Mouse (Mus musculus) left cerebral cortex, postnatal 10 days (tissue): ENCODE data around the gene Celsr2. TPM values are rescaled to one million over a fixed set of nuclear protein-coding genes. Genes with fewer than 3 reads are reported as not detected.

Experiments
- DNase-seq, 2 experiments: peaks; one replicate each; pipeline ENCODE4 v3.0.0; 2021 to 2022; ENCODE audit warnings: low spot score in 2 of 2, mixed read lengths in 1 of 2; ENCODE audit errors: extremely low spot score in 1 of 2
- intact Hi-C: fragments of 180-260 bp; cut with DNase I; formaldehyde crosslinking; loops from one replicate; pipeline ENCODE4 v1.15.1; 2025
- total RNA-seq, 2 experiments: library from RNA; stranded (reverse); gene quantifications; 2 replicates each; pipeline ENCODE4 v1.2.3; 2021

Gene Celsr2
- total RNA-seq, result 100 to 1,000 TPM; 168 to 169 TPM

DNA sequence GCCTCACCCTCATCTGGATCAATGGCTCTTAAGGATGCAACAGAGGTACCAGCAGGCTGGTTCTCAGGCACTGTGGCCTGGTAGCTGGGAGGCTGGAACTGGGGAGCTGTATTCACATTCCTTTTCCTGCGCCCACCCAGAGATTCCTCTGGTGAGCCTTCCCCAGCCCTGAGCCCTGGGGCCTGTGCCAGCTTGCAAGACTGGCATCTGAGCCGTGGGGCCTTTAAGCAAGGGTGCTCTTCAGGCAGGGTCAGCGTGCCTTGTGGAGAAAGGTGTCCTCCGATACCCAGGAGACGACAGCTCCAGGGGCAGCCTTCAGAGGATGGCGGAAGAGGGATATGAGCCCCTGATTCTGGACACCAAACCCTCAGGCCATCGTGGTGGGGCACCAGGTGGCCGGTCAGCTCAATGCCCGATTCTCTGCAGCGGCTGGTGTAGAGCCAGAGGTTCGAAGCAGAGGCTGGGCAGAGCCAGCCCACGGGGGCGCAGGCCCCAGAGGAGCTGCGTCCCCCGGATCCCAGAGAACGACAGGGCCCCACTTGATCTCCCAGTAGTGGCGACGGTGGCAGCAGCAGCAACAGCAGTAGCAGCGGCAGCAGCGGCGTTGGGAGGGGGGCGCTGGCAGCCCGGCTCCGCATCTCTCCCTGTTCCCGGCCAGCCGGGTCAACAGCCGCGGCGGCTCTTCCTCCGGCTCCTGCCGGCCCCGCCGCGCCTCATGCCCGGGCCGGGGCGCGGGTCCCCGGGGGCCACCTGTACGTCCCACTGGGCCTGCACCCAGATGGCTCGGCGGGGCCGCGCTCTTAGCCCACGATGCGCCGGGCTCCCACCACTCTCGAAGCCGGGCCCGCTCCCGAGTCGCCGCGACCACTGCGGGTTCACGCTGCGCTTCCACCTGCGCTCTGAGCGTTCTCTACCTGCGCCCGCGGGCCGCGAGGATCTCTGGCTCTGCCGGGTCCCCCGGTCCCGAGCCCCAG is at the start of gene Celsr2:
Celsr2 (minus strand) TSS at position 696 of the 974 bp plus-strand sequence.
- DNase-seq, result no peak
- intact Hi-C loops, result no loop called here

DNA sequence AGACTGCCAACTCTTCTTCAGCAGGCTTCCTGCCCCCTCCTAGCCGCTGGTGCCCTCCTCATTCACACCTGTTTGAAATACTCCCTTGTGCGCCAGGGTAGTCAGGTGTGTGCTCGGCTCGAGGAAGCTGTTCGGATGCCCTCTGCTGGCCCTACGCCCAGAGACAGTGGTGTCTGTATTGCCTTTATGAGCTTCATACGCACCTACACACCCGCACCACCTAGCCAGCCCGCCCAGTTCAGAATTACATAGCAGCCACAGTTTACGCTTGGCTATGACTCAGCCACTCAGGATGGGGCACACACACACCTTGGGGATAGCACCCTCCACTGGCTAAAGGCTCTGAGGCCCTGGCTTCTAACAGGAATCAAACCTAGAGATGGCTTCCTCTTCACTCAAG is 43.5 kb upstream of the Celsr2 start:
- DNase-seq, result peak in 1 of 2 experiments; percentile 36
- intact Hi-C loops, result no loop called here

DNA sequence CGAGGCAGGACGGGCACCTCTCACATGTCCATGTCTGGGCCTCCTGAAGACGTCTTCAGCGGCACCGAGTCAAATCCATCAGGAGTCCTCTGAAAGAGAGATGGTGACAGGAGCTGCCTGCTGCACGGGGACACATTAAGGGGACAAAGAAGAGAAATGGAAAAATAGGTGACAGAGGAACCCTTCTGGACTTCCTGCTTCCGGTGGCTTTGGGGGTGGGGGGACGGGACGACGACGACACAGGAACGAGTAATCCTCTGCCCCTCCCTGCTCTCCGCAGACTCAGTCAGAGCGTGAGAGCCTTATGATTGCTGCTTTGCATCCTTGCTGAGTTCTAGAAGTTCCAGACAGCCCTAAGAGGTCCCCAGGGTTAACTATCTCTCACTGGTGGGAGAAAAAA is 43.0 kb upstream of the Celsr2 start:
- intact Hi-C loops, result no loop called here
- no peak for DNase-seq

DNA sequence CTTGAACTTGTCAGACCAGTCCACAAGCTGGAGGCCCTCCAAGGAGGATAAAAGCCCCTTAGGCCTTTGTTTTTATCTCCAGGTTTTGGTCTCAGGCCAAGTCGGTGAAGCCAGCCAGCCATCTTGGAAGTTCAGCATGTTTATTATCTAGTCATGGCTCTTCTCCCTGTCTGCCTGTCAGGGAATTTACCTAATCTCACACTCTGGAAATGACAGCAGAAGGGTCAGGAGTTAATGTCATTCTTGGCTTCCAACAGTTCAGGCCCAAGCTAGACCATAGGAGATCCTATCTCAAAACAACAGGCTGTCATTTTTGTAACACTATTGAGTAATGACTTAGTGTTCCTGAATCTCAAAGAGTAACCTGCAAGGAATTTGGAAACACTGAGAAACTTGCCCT is 38.8 kb upstream of the Celsr2 start:
- intact Hi-C loops, result no loop called here
- no peak for DNase-seq

DNA sequence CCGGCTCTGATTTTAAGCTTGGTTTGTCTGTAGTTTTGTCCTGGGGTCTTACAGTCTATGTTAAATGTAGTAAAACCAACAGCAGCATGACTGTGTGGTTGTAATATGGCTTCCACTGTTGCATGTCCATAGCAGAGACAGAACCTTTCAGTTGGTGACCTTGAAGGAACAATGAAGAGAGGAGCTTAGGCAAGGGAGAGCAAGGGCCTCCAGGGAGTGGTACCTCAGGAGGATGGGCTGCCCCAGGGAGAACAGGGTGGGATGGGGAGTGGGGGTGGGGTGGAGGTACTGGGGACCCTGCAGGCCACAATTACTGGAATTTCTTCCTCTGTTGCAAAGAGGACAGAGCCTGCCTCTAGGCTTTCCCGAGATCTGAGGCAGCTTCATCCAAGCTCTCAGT is 36.6 kb upstream of the Celsr2 start:
- DNase-seq, result no peak
- intact Hi-C loops, result no loop called here

DNA sequence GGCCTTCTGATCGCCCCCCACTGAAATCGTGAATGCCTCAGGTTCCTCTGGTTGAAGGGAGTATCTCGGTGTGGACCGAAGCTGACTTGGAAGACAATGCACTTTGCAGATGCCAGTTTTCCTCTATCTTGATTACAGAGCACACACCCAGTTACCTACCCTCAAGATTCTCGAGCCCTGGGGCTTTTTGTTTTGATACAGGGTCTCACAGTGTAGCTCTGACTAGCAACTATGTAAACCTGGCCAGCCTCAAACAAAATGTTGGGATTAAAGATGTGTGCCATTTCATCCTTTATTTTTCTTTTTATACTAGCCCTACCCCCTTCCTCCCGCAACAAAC is 30.0 kb upstream of the Celsr2 start:
- intact Hi-C loops, result no loop called here
- no peak for DNase-seq

DNA sequence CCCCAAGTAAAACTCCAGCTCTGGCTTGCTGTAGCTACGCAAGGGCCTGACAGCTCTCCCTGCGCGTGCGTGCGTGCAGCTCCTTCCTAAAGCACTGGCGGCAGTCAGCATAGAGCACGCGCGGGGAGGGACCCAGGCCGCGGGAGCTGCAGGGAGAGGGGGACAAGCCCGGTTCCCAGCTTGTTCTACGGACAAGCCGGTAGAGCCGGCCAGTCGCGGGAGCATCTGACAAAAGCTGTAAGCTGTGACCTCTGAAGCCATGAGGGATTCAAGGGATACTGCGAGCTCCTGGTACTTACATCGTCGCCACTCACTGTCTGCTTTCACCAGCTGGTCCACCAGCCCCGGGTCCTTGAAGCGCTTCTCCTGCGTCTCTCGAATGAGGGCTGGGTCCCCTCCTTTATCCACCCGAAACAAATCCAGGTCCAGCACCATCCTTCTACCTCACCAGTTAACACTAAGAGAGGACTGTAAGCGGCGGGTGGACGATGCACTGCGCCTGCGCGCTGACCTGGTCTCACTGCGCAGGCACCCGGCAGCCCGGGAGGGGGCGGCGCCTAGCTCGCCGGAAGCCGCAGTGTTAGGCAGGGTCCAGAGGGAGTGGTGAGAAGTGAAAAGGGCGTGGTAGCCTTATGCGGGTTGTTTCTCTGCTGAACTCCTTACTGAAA is 29.5 kb upstream of the Celsr2 start, which contains the start of gene Sars:
Sars (minus strand) TSS at position 512 of the 668 bp plus-strand sequence.
- intact Hi-C loops, result no loop called here
- DNase-seq, result peak; percentile 82 to 95

DNA sequence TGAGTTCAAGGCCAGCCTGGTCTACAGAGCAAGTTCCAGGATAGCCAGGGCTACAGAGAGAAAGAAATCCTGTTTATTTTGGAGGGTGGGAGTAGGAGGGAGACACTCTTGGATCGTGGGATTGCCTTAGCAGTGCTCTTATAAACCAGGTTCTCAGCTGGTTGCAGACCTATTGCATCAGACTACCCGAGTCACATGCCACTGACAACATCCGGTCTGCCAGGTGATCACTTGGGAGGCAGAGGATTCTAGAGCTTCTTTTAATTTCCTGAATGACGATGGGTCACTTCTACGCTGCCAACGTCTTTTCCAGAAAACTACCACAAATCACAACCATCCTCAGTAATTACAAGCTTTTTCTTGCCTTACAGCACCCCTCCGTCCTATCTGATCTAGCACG is 28.7 kb upstream of the Celsr2 start:
- intact Hi-C loops, result no loop called here
- no peak for DNase-seq

DNA sequence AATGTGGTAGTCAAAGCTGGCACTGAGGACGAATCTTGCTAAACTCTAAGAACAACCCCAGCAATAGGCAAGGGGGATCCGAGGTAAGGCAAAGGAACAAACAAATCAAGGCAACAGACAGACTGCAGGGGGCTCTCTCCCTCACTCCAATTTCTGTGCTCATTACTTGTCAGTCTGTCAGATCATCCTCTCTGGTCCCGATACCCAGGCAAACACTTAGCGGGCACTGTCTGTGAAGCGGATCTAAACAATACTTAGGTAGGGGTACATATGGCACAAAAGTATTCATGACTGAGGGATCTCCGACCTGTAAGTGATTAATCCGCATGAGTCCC is 21.0 kb upstream of the Celsr2 start:
- intact Hi-C loops, result no loop called here
- DNase-seq, result no peak

DNA sequence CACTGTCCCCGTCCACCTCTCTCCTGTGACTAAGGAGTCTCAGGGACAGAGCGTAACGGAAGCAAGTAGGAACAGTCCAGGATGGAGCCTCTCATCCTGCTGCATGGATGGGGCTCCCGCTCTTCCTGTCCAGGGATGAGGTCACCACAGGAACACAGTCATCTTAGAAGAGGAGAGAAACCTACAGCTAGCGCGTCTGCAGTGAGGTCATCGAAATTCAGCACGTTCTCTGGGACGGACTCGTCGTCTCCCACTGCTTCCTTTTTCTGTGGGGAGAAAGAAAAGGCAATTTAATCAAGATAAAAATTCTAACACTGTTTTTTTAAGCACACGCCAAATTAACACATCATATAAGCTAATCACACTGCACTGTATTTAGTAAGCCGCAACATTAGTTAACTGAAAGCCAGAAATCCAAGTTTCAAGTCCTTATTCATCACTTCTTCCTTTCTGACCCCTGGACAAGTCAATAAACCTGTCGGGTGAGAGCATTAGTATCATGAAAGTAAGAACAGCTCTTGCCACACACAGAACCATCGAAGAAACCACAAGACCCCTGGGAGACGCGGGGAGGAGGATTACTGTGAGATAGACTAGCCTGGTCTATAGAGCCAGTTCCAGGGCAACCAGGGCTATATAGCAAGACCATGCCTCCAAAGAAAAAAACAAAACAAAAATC is 20.5 kb upstream of the Celsr2 start:
- no peak for DNase-seq
- intact Hi-C loops, result no loop called here

DNA sequence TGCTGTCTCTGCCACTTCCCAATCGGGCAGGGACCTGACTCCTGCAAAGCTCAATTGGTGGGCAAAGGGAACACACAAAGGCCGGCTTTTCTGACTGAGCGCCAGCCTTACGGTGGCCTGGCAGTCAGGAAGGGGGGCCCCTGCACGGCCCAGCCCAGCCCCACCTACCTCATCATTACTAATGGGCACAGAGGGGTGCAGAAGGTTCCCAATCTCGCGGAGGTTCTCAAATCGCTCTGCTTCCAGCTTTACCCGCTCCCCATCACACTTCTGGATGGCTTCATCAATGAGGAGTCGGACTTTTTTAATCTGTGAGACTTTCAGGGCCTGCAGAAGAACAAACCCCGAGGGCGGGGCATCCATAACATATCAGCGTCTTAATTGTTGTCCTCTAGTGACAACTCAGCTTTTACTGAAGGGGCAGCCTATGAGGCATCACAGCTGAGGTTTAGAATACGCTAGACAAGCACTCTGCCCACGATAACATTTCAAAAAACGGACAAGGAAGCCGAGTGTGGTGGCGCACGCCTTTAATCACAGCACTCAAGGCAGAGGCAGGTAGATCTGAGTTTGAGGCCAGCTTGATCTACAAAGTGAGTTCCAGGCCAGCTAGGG is 18.6 kb upstream of the Celsr2 start:
- no peak for DNase-seq
- intact Hi-C loops, result no loop called here

DNA sequence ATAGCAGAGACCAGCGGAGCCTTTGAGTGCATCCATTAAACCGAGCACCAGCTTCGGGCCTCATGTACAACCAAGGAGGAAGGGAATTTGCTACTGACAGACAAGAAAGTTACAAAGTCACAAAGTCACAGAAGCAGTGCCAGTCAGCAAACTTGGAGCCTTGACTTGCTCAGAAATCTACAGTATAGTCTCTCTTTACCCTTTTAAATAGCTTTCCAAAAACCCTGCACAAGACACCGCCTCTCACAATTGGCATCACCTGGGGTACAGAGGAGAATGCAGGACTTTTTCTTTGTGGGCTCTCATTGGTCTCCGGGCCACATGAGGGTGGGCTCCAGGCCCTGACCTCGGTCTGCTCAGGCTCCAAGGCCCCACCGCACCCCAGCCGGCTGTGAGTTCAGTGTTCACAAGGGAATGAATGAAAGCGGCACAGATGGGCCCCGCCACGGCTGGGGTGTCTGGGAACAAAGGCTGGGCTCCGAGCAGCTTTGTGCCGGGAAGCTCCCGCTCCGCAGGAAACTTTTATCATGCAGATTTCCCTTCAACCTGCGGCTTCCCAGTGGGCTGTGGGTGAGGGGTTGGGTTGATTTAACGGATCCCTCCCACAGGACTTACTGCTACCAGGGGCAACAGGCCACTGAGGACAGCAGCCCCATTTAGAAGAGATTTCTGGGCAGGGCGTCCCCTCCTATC is 18.0 kb upstream of the Celsr2 start:
- intact Hi-C loops, result no loop called here
- DNase-seq, result peak in 1 of 2 experiments; percentile 30

DNA sequence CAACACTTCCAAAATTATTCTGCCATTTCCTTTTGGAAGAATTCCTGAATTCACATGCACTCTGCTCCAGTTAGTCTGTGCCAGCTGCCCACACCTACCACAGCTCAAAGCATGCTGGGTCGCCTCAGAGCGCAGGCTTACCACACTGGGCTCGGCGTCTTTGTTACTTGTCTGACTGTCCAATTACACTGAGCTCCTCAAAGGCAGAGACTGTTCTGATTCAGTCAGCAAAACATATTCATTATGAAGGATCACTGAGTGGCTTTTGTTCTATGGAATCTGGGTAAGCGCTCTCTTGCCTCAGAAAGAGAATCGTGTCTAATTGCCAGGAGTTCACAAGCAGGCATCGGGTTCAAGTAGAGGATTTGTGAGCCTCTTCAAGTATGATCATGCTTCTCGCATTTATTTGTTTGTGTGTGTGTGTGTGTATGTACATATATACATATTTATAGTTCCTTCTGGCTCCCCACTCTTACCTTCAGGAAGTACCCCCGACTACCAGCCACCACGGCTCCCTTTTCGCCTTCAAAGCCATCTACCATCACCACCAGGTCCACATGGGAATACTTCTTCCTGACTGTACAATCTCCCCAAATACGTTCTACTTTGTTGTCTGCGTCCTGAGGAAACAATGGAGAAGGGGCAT is 17.3 kb upstream of the Celsr2 start:
- intact Hi-C loops, result no loop called here
- DNase-seq, result no peak

DNA sequence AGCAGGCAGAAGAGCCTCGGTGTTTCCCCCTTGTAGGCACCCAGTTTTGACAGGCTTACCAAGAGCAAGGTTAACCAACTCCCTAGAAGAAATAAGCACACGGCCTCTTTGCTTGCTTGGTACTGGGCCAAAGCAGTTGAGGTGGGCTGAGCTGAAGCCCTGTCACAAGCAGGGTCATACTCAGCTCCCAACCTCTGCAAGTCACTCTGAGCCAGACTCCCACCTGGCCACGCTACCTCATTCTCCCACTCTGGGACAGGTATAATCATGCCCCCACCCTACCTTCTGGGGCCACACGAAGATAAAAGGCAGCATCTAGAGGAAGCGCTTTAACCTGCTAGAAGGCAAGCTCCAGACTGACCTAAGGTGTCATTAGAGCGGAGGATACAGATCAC is 10.3 kb upstream of the Celsr2 start:
- DNase-seq, result no peak
- intact Hi-C loops, result no loop called here

DNA sequence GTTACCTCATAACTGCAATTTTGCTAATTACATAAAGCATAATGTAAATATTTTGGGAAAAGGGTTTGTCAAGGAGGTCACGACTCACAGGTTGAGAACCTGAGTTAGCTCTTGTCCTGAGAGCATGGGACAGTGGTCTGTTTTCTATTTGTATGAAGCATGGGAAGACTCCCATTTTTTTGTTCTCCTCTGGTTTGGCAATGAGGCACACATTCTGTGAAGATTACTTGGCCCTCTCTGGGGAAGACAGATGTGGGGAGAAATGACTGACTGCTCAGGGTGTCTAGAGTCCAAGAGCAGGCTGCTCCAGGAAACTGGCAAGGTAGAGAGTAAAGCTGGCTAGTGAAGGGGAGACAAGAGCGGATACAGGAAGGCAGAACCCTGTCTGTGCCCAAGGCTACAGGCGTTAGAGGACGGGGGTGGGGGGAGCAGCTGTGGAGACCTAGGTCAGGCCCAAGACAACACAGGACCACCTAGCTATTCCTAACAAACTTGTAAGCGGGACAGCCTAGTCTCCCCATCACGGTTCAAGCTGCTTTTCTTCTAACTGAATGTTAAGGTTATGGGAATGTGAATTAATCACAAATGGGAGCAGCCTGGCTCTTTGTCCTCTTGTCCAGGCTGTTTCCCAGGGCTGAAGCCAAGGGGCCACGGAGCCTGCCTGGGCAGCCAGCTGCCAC is 9.7 kb upstream of the Celsr2 start:
- intact Hi-C loops, result no loop called here
- no peak for DNase-seq

DNA sequence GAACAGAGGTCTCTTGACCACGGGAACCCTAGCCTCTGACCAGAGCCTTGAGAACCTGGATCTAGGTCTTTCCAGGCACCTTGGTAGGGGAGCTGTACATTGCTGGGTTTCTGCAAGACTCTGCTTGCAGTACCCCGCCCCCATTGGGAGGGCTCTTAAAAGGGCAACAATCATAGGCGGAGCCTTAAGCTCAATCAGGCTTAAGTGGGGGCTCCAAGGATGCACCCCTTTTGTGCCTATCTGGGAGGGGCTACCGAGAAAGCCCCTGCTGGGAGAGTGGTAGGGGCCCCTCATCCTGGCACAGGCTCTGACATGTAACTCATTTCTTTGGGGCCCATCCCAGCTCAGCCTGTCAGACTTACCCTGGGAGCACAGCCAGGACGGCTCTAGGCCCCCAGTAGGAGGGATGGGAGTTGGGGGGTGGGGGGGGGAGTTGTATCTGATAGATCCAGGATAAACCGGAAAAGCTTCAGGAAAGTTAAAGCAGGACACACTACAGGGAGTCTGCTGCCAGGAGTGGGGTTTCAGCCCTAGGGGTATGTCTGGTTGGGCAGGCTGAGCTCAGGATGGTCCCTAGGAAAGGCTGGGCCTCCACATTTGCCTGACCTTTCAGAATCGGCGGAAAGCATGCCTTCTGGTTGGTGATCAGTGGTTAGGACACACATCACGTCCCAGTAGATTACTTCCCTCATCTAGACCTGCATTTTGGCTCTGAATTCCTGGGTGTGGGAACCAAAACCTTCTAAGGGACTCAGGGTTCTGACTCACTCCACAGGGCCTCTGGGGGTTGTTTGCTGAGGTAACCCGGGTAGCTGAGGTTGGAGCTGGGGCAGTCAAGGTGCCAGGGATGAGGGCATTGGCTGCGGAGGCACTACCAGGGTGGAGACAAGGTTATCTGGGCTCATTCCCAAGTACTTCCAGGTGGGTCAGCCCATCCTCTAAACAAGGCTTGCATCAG is 8.8 kb upstream of the Celsr2 start:
- peak in 1 of 2 experiments; percentile 70 for DNase-seq
- intact Hi-C loops, result no loop called here

DNA sequence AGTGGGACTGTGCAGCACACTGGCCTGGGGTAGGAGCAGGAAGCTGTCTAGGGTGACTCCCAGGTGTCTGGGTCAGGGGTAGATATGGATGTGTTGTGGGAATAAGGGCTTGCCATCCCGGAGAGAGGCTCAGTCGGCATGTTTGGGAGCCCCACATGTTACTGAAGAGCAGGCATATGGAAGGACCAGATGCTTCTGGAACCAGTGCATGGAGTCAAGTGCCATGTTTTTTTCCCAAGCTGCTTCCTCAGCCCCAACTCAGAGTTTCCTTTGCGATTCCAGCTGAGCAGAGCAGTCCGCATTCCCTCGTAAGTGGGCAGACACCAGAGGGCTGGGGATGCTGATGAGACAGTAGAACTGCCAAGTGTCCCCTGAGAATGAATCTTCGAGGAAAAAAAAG is 7.7 kb upstream of the Celsr2 start:
- no peak for DNase-seq

More for the DNA sequence above, 7.7 kb upstream of the Celsr2 start:
- intact Hi-C loops, result no loop called here
